Mouse (Mus musculus) kidney, postnatal 0 days (tissue): ENCODE results near the gene Pard3. TPM values are rescaled to one million over a fixed set of nuclear protein-coding genes. Genes with fewer than 3 reads are reported as not detected.
A peak's percentile ranks its signal among the peaks of the same experiment; 100 is the strongest.

Experiments used
- ATAC-seq: fragments of 200-750 bp; cut with Nextera tagmentation; replicated peaks from 2 replicates; pipeline ENCODE4 v1.8.0; 2017; ENCODE audit warnings: low read depth, moderate number of reproducible peaks, moderate TSS enrichment, moderate library complexity; ENCODE audit not compliant: low FRiP score
- DNase-seq: peaks from one replicate; pipeline ENCODE4 v3.0.0-alpha.2; 2016; ENCODE audit warnings: low spot score
- H3K27ac ChIP-seq: fragments of 300-500 bp; sonication (generic); 2 replicates; pipeline ENCODE4 v1.5.1; 2014; ENCODE audit warnings: mild to moderate bottlenecking
- H3K27me3 ChIP-seq: fragments of 300-500 bp; sonication (generic); 2 replicates; pipeline ENCODE4 v1.6.1; 2014; ENCODE audit warnings: low read length, mixed read lengths; ENCODE audit not compliant: insufficient read depth
- H3K36me3 ChIP-seq: fragments of 300-500 bp; sonication (generic); 2 replicates; pipeline ENCODE4 v1.6.1; 2014; ENCODE audit warnings: low read length, mixed read lengths; ENCODE audit not compliant: insufficient read depth
- H3K4me1 ChIP-seq: fragments of 300-500 bp; sonication (generic); replicated peaks from 2 replicates; pipeline ENCODE4 v1.6.1; 2014; ENCODE audit warnings: antibody characterized with exemption, low read length, mixed read lengths; ENCODE audit not compliant: insufficient read depth
- H3K4me2 ChIP-seq: fragments of 300-500 bp; sonication (generic); 2 replicates; pipeline ENCODE4 v1.6.1; 2014; ENCODE audit warnings: mild to moderate bottlenecking, low read length, moderate library complexity, mixed read lengths
- H3K4me3 ChIP-seq: fragments of 300-500 bp; sonication (generic); replicated peaks from 2 replicates; pipeline ENCODE4 v1.5.1; 2014; ENCODE audit warnings: low read depth, low read length
- H3K9ac ChIP-seq: fragments of 300-500 bp; sonication (generic); 2 replicates; pipeline ENCODE4 v1.6.1; 2014; ENCODE audit warnings: low read depth, low read length
- H3K9me3 ChIP-seq: fragments of 300-500 bp; sonication (generic); replicated peaks from 2 replicates; pipeline ENCODE4 v1.6.1; 2016; ENCODE audit warnings: low read length, inconsistent platforms, mixed read lengths
- CTCF ChIP-seq: IDR thresholded peaks from 2 replicates; pipeline ENCODE4 v1.5.1; 2016; ENCODE audit warnings: antibody characterized with exemption, low read depth, mild to moderate bottlenecking, moderate library complexity
- WGBS: fragments of 180-500 bp; shearing (Covaris S2); extraction: QIAGEN DNeasy Blood & Tissue Kit; methylation state at CpG from one replicate; pipeline ENCODE4 v1.1.7; 2014; 5-methylcytosine and 5-hydroxymethylcytosine counted together
- polyA plus RNA-seq: library from polyadenylated mRNA; unstranded; fragments of >200 nt; fragmentation: Nextera tagmentation; extraction: Ambion mirVana; gene quantifications from 2 replicates; pipeline ENCODE4 v1.2.1, GENCODE M21; 2015

Gene Pard3
- polyA plus RNA-seq, 1 experiment from 2014 or later = 23.1 TPM

DNA sequence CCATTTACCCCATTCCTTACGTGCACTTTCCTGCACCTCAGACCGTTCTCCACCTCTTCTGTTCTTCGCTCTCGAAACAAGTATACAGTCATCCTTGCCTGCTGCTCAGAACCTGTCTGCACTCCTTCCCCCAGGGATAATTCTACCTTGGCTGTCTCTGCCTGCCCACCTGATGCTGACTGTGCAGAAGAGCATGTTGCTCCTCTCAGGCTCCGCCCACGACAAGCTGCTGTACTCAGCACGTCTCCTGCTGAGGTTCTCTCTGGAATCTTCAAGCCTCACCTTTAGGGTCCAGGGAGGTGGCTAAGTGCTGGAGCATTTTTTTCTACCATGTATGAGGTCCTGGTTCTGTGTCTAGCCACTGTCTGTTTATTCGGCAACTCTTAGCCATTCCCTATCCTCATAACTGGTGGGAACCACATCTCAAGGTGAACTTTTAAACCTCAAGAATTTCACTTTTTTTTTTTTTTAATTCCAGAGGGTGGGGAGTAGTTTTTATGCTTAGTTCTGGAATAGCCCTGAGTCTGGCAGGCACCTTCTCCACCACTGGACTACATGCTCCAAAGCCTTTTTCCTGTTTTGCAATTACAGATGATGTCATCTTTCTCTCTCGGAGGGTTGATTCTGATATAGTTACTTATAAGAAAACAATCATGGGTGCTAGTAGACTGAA, 376.6 kb downstream of the Pard3 start:
- no peaks in the 10 kb centered on the region for H3K36me3 ChIP-seq

DNA sequence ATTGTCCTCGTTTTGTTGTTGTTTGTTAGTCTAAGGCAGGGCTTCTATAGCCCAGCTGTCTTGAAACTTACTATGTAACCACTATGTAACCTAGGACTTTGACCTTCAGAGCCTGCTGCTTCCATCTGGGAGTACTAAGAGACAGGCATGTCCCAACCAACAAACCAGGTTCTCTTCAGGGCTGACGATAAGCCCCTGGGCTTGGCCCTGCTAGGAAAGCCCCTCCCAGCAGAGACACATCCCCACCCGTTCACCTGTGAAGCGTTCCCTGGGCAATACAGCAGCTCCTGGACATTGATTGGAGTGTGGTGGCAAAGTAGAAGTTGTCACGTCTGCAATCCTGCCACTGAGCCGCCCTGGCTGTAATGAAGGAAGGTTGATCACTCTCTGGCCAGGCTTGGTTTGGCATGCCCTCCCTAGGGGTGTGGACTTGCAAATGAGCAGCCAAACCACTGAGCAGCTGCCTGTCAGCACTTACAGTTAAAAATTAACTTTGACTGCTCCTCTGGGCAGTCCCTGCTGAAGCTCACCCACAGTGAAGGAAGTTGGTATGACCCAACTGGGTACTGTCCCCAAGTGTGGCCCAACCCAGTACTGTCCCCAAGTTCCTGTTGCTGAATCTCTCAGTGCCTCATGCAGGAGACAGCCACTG, 377.3 kb downstream of the Pard3 start:
- H3K4me1 ChIP-seq = peaks cover 8% of the 10 kb centered on the region
- H3K27ac ChIP-seq = peak overlapping the region; percentile 93
- H3K36me3 ChIP-seq = no peaks in the 10 kb centered on the region
- WGBS = 57% methylated on average over 6 of the region's 6 CpGs
- peak overlapping the region; percentile 55 for H3K4me2 ChIP-seq
- H3K9me3 ChIP-seq = no peaks in the 10 kb centered on the region
- peak; percentile 10; the same call in 1 of the 2 replicates for TF ChIP-seq CTCF
- peak; percentile 89 for ATAC-seq
- peak; percentile 63 for DNase-seq
- H3K9ac ChIP-seq = peak overlapping the region; percentile 55; the same call in 1 of the 2 replicates
- H3K4me3 ChIP-seq = peak overlapping the region; percentile 38
- H3K27me3 ChIP-seq = no peaks in the 10 kb centered on the region

More for the DNA sequence above, 376.6 kb downstream of the Pard3 start:
- TF ChIP-seq CTCF = no peak
- peak overlapping the region; percentile 38 for H3K4me3 ChIP-seq
- WGBS = 64% methylated on average over 9 of the region's 9 CpGs
- peak overlapping the region; percentile 55 for H3K9ac ChIP-seq
- DNase-seq (peak; percentile 35), ATAC-seq (peak; percentile 53)
- peak overlapping the region; percentile 55 for H3K4me2 ChIP-seq
- no peaks in the 10 kb centered on the region for H3K9me3 ChIP-seq
- peak overlapping the region; percentile 93 for H3K27ac ChIP-seq
- no peaks in the 10 kb centered on the region for H3K27me3 ChIP-seq
- peaks cover 8% of the 10 kb centered on the region for H3K4me1 ChIP-seq

- Histone ChIP-seq H3K27ac (no peak overlapping the region), H3K4me3 (no peak overlapping the region), H3K4me1 (no peaks in the 10 kb centered on the region), H3K36me3 (no peaks in the 10 kb centered on the region), H3K9me3 (no peaks in the 10 kb centered on the region), H3K9ac (no peak overlapping the region), H3K4me2 (no peak overlapping the region), H3K27me3 (no peaks in the 10 kb centered on the region)
- peak; percentile 31 for DNase-seq
- TF ChIP-seq CTCF = no peak
- WGBS = 91% methylated on average over 1 of the region's 1 CpGs
- ATAC-seq = no peak
Observed at GRCm38 (mm10) chr8:127447401-127447800, 383.7 kb downstream of the Pard3 start.

GRCm38 (mm10) chr8:127449066-127449840, 385.6 kb downstream of the Pard3 start:
- H3K4me3 ChIP-seq = no peak overlapping the region
- H3K9ac ChIP-seq = no peak overlapping the region
- no peak overlapping the region for H3K27ac ChIP-seq
- no peak overlapping the region for H3K4me2 ChIP-seq
- 94% methylated on average over 6 of the region's 6 CpGs for WGBS
- no peaks in the 10 kb centered on the region for H3K9me3 ChIP-seq
- DNase-seq = no peak
- H3K4me1 ChIP-seq = no peaks in the 10 kb centered on the region
- H3K36me3 ChIP-seq = no peaks in the 10 kb centered on the region
- ATAC-seq = no peak
- no peak for TF ChIP-seq CTCF
- no peaks in the 10 kb centered on the region for H3K27me3 ChIP-seq

DNA sequence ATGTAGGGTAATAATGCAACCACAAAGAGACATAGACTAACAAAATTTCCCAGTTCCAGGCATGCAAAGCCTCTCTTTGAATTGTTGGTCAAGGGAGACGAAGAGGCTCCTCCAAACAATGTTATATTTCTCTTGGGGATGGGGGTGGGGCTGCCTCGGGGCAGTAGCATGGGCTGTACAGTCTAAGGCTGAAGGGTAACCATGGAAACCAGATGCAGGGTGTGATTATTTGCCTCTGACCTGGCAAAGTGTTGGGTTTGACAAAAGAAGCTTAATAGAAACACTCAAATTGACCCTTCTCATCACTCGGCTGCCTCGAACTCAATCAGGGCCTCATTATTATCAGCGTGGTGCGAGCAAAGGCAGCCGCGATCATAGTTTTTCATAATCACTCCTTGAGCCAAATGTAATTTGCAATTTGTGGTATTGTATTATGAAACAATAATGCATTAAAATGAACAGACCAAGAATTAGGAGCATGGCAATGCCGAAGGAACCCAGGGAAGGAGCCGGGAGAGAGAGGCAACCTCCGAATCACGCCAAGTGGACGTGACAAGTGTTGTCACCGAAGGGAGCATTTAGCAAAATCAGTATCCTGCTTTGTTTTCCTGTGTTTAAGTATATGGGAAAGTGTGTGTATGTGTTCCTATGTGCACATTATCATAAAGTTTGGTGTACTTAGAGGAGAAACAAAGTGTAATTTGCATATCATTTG, 387.4 kb downstream of the Pard3 start:
- Histone ChIP-seq H3K27me3 (no peaks in the 10 kb centered on the region), H3K4me1 (no peaks in the 10 kb centered on the region), H3K4me3 (no peak overlapping the region), H3K9me3 (no peaks in the 10 kb centered on the region), H3K4me2 (no peak overlapping the region), H3K9ac (no peak overlapping the region), H3K36me3 (no peaks in the 10 kb centered on the region), H3K27ac (no peak overlapping the region)
- no peak for DNase-seq
- TF ChIP-seq CTCF = no peak
- ATAC-seq = no peak
- 91% methylated on average over 14 of the region's 14 CpGs for WGBS

GRCm38 (mm10) chr8:127452364-127452763, 388.7 kb downstream of the Pard3 start:
- no peak for DNase-seq
- Histone ChIP-seq H3K4me1 (no peaks in the 10 kb centered on the region), H3K27me3 (no peaks in the 10 kb centered on the region), H3K9me3 (no peaks in the 10 kb centered on the region), H3K4me3 (no peak overlapping the region), H3K9ac (no peak overlapping the region), H3K27ac (no peak overlapping the region), H3K4me2 (no peak overlapping the region), H3K36me3 (no peaks in the 10 kb centered on the region)
- WGBS = 94% methylated on average over 6 of the region's 6 CpGs
- TF ChIP-seq CTCF = no peak
- no peak for ATAC-seq
